8 mouse cellular contexts compared by ENCODE assay signal in the genomic region with DNA sequence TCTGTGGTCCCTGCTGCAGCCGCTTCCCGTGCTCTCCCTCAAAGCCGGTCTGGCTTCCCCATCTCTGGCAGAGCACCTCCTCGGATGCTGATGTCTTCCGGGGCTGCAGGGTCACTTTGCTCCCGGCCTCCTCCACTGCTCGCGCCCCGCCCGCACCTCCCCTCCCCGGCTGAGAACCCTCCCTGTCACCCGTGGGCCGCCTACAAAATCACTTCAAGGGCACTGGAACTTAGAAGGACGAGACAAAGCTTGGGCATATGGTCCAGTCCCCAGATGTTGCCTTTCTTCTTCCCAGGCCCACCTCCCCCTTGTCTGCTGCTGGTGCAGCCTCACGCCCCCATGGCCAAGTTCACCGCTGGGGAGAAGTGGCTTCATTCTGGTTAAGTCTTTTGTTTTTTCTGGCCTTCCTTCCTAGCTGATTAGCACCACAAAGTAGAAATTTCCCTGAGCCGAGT.
DNase-seq lines count a peak whose midpoint lies in the region; ATAC-seq lines count a peak whose summit lies in the region.
"Had no signal": no experiment of that assay in that cellular context is flagged by ENCODE, and none has a peak within 500 bp of the region (broad histone marks: within the 10 kb centered on the region; RNA-seq: fewer than 3 reads in every experiment).

No protein-coding gene starts in this region.

- peaks cover 15% of the 10 kb centered on the region for H3K4me1 ChIP-seq in lung, embryonic 15.5 days
- no peaks in the 10 kb centered on the region for H3K4me1 ChIP-seq in embryonic facial prominence, embryonic 11.5 days (ENCODE audit: control insufficient read depth, insufficient read depth, low read length)
- no peaks in the 10 kb centered on the region for H3K4me1 ChIP-seq in hindbrain, embryonic 11.5 days (replicated peaks; ENCODE audit: control insufficient read depth, insufficient read depth, low read length)
- H3K4me1 ChIP-seq in midbrain, embryonic 15.5 days: peaks cover 18% of the 10 kb centered on the region

- H3K36me3 ChIP-seq in lung, embryonic 15.5 days: no peaks in the 10 kb centered on the region
- no peaks in the 10 kb centered on the region for H3K36me3 ChIP-seq in embryonic facial prominence, embryonic 11.5 days (replicated peaks; ENCODE audit: control insufficient read depth, insufficient read depth, low read depth, low read length)
- H3K36me3 ChIP-seq in hindbrain, embryonic 11.5 days (ENCODE audit: control insufficient read depth, insufficient read depth, low read length): no peaks in the 10 kb centered on the region
- H3K36me3 ChIP-seq in midbrain, embryonic 15.5 days (replicated peaks): no peaks in the 10 kb centered on the region

- H3K9ac ChIP-seq in lung, embryonic 15.5 days: no peak overlapping the region
- H3K9ac ChIP-seq in embryonic facial prominence, embryonic 11.5 days (replicated peaks; ENCODE audit: low read length): peak overlapping the region; percentile 35
- H3K9ac ChIP-seq in hindbrain, embryonic 11.5 days (ENCODE audit: low read depth, low read length): peak overlapping the region; percentile 65
- H3K9ac ChIP-seq in midbrain, embryonic 15.5 days: peak overlapping the region; percentile 40; the same call in 1 of the 2 replicates

- H3K4me2 ChIP-seq in lung, embryonic 15.5 days: peak overlapping the region; percentile 69
- peak overlapping the region; percentile 66 for H3K4me2 ChIP-seq in embryonic facial prominence, embryonic 11.5 days (ENCODE audit: low read depth, low read length)
- peak overlapping the region; percentile 81 for H3K4me2 ChIP-seq in hindbrain, embryonic 11.5 days (replicated peaks; ENCODE audit: low read depth, low read length)
- peak overlapping the region; percentile 94 for H3K4me2 ChIP-seq in midbrain, embryonic 15.5 days

- H3K9me3 ChIP-seq in lung, embryonic 15.5 days: no peaks in the 10 kb centered on the region
- no peaks in the 10 kb centered on the region for H3K9me3 ChIP-seq in embryonic facial prominence, embryonic 11.5 days (replicated peaks; ENCODE audit: control insufficient read depth, low read length)
- H3K9me3 ChIP-seq in hindbrain, embryonic 11.5 days (ENCODE audit: control insufficient read depth, low read length): no peaks in the 10 kb centered on the region
- H3K9me3 ChIP-seq in midbrain, embryonic 15.5 days: no peaks in the 10 kb centered on the region

- 2% methylated on average over 17 of the region's 17 CpGs for WGBS in lung, embryonic 15.5 days
- under 1% methylated on average over 17 of the region's 17 CpGs for WGBS in embryonic facial prominence, embryonic 11.5 days
- WGBS in hindbrain, embryonic 11.5 days: 1% methylated on average over 17 of the region's 17 CpGs
- 2% methylated on average over 17 of the region's 17 CpGs for WGBS in midbrain, embryonic 15.5 days

- peak overlapping the region; percentile 26 for H3K4me3 ChIP-seq in lung, embryonic 15.5 days
- H3K4me3 ChIP-seq in embryonic facial prominence, embryonic 11.5 days (ENCODE audit: low read depth, low read length): peak overlapping the region; percentile 24
- peak overlapping the region; percentile 35 for H3K4me3 ChIP-seq in hindbrain, embryonic 11.5 days (ENCODE audit: low read depth, low read length)
- H3K4me3 ChIP-seq in midbrain, embryonic 15.5 days: peak overlapping the region; percentile 39
- H3K4me3 ChIP-seq: myocyte had no signal

- no peak for DNase-seq in lung, adult 18-20 months
- peak; percentile 34 for DNase-seq in embryonic facial prominence, embryonic 11.5 days (ENCODE audit: low spot score)
- peak; percentile 61 for DNase-seq in hindbrain, embryonic 11.5 days (ENCODE audit: low spot score)
- no peak for DNase-seq in thymus, postnatal 36 days

- H3K27me3 ChIP-seq in lung, embryonic 15.5 days: peaks cover 58% of the 10 kb centered on the region
- H3K27me3 ChIP-seq in embryonic facial prominence, embryonic 11.5 days (ENCODE audit: control insufficient read depth, insufficient read depth, low read length): no peaks in the 10 kb centered on the region
- H3K27me3 ChIP-seq in hindbrain, embryonic 11.5 days (ENCODE audit: control insufficient read depth, insufficient read depth, low read length): peaks cover 2% of the 10 kb centered on the region; the same call in 1 of the 2 replicates
- peaks cover 6% of the 10 kb centered on the region for H3K27me3 ChIP-seq in midbrain, embryonic 15.5 days (replicated peaks)

- no peak overlapping the region for H3K27ac ChIP-seq in lung, embryonic 15.5 days
- no peak overlapping the region for H3K27ac ChIP-seq in embryonic facial prominence, embryonic 11.5 days (replicated peaks; ENCODE audit: low read depth, low read length)
- H3K27ac ChIP-seq in hindbrain, embryonic 11.5 days (ENCODE audit: low read depth, low read length): no peak overlapping the region
- H3K27ac ChIP-seq in midbrain, embryonic 15.5 days: no peak overlapping the region

- 0 out of 2 replicates have a peak, but pooled peaks have one; percentile 31 for ATAC-seq in lung, embryonic 15.5 days (ENCODE audit: borderline replicate concordance, extremely low read depth, low FRiP score, low TSS enrichment)
- ATAC-seq in embryonic facial prominence, embryonic 11.5 days (replicated peaks; ENCODE audit: insufficient number of reproducible peaks, low FRiP score, low TSS enrichment, low read depth): peak; percentile 48; the same call in 1 of the 2 replicates
- peak; percentile 71 for ATAC-seq in hindbrain, embryonic 11.5 days (ENCODE audit: low FRiP score)
- ATAC-seq in midbrain, embryonic 15.5 days (replicated peaks): peak; percentile 48; the same call in 1 of the 2 replicates
- ATAC-seq in erythroid progenitor cell, adult 5-6 weeks (replicated peaks; ENCODE audit: low FRiP score, poor library complexity, severe bottlenecking): no peak; the same call in 1 of the 2 replicates

Comparison
In these comparisons a context has a peak if more than half of its experiments do, and no peak if none do; other contexts are left out.
1. DNase-seq: peak in embryonic facial prominence, embryonic 11.5 days (single experiment) and hindbrain, embryonic 11.5 days (single experiment); none in lung, adult 18-20 months (0 of 2) and thymus, postnatal 36 days (0 of 2).
2. Peak in every context shown above with its lines, with median percentiles within 50 percentile points of each other: H3K4me2 ChIP-seq and H3K4me3 ChIP-seq.